Mouse (Mus musculus): ENCODE results near the gene Ttll10. TPM values are rescaled to one million over a fixed set of nuclear protein-coding genes. Genes with fewer than 3 reads are reported as not detected.

Gene Ttll10
- 0.43 and 0.44 TPM in 2 replicates for polyA plus RNA-seq (2012; rRNA removed)

GRCm38 (mm10) chr4:156059261-156059660, at the start of gene Ttll10:
TSS of gene Ttll10 (minus strand) at chr4:156059414.

GRCm38 (mm10) chr4:156026013-156026412, 33.2 kb downstream of the Ttll10 start, which contains the start of gene Tnfrsf18:
TSS of gene Tnfrsf18 (plus strand) at chr4:156026164.

GRCm38 (mm10) chr4:156013637-156014036, 45.6 kb downstream of the Ttll10 start, which contains the start of gene Tnfrsf4:
TSS of gene Tnfrsf4 (plus strand) at chr4:156013843.

GRCm38 (mm10) chr4:155992241-155992905, 66.8 kb downstream of the Ttll10 start, which contains the start of the genes B3galt6 and Sdf4:
TSS of gene B3galt6 (minus strand) at chr4:155992649.
TSS of gene Sdf4 (plus strand) at chr4:155992872.

Other genes starting within 250 kb of the Ttll10 start
- gene Ccnl2, start 246.9 kb downstream of the Ttll10 start, polyA plus RNA-seq (2012; rRNA removed) = 66.5 and 75.1 TPM in 2 replicates
- 76.4 and 80.4 TPM in 2 replicates for gene Aurkaip1, start 228.1 kb downstream of the Ttll10 start, polyA plus RNA-seq (2012; rRNA removed)
- 5.0 and 5.9 TPM in 2 replicates for gene Mxra8, start 219.7 kb downstream of the Ttll10 start, polyA plus RNA-seq (2012; rRNA removed)
- gene Dvl1, start 212.0 kb downstream of the Ttll10 start, polyA plus RNA-seq (2012; rRNA removed) = 18.2 and 20.1 TPM in 2 replicates
- 0.06 and 0.08 TPM in 2 replicates for gene Tas1r3, start 196.1 kb downstream of the Ttll10 start, polyA plus RNA-seq (2012; rRNA removed)
- 4.5 and 5.1 TPM in 2 replicates for gene Cptp, start 190.0 kb downstream of the Ttll10 start, polyA plus RNA-seq (2012; rRNA removed)
- 19.9 and 22.3 TPM in 2 replicates for gene Ints11, start 189.9 kb downstream of the Ttll10 start, polyA plus RNA-seq (2012; rRNA removed)
- gene Pusl1, start 167.6 kb downstream of the Ttll10 start, polyA plus RNA-seq (2012; rRNA removed) = 14.5 and 17.2 TPM in 2 replicates
- 6.8 and 9.2 TPM in 2 replicates for gene Acap3, start 167.6 kb downstream of the Ttll10 start, polyA plus RNA-seq (2012; rRNA removed)
- 34.7 and 36.6 TPM in 2 replicates for gene Ube2j2, start 115.6 kb downstream of the Ttll10 start, polyA plus RNA-seq (2012; rRNA removed)
- 32.6 and 35.9 TPM in 2 replicates for gene C1qtnf12, start 97.1 kb downstream of the Ttll10 start, polyA plus RNA-seq (2012; rRNA removed)
- 2.1 and 2.8 TPM in 2 replicates for gene B3galt6, start 66.8 kb downstream of the Ttll10 start, polyA plus RNA-seq (2012; rRNA removed)
- 30.4 and 33.1 TPM in 2 replicates for gene Sdf4, start 66.5 kb downstream of the Ttll10 start, polyA plus RNA-seq (2012; rRNA removed)
- 0.85 and 1.0 TPM in 2 replicates for gene Tnfrsf4, start 45.6 kb downstream of the Ttll10 start, polyA plus RNA-seq (2012; rRNA removed)
- gene Tnfrsf18, start 33.2 kb downstream of the Ttll10 start, polyA plus RNA-seq (2012; rRNA removed) = 0.15 and 0.24 TPM in 2 replicates
- 12.7 and 17.1 TPM in 2 replicates for gene 9430015G10Rik, start 50.6 kb upstream of the Ttll10 start, polyA plus RNA-seq (2012; rRNA removed)
- gene Rnf223, start 71.1 kb upstream of the Ttll10 start, polyA plus RNA-seq (2012; rRNA removed) = 0.19 and 0.24 TPM in 2 replicates
- gene Agrn, start 138.1 kb upstream of the Ttll10 start, polyA plus RNA-seq (2012; rRNA removed) = 19.0 and 20.7 TPM in 2 replicates
- 9.9 and 16.3 TPM in 2 replicates for gene Isg15, start 141.4 kb upstream of the Ttll10 start, polyA plus RNA-seq (2012; rRNA removed)
- 0.66 and 0.84 TPM in 2 replicates for gene AW011738, start 143.9 kb upstream of the Ttll10 start, polyA plus RNA-seq (2012; rRNA removed)
- 0.03 and 0.08 TPM in 2 replicates for gene Perm1, start 156.5 kb upstream of the Ttll10 start, polyA plus RNA-seq (2012; rRNA removed)
- gene Plekhn1, start 175.4 kb upstream of the Ttll10 start, polyA plus RNA-seq (2012; rRNA removed) = 8.9 and 9.5 TPM in 2 replicates
- gene Noc2l, start 176.6 kb upstream of the Ttll10 start, polyA plus RNA-seq (2012; rRNA removed) = 63.6 and 69.6 TPM in 2 replicates
- gene Samd11, start 196.2 kb upstream of the Ttll10 start, polyA plus RNA-seq (2012; rRNA removed) = 46.4 and 55.2 TPM in 2 replicates